Mouse (Mus musculus): ENCODE data around the gene Kctd13.

Kctd13 gene

DNA sequence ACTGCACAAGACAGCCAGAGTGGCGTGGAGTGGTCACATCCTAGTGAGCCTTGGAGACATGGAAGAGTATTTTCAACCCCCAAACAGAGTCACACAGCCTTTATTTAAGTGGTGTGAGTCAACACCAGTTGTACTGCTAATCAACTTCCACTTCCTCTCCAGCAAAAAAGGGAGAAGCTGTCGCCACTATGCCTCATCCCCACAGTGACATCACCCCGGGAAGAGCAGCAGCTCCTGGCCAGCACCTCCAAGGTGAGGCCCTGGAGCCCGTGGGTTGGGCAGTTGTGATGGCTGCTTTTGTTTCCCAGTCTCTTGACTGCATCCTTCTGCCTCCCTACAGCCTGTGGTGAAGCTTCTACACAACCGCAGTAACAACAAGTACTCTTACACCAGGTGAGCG, 12.5 kb downstream of the Kctd13 start:
- DNase-seq (ENCODE audit: extremely low read depth, insufficient read length, low spot score) = no peak

DNA sequence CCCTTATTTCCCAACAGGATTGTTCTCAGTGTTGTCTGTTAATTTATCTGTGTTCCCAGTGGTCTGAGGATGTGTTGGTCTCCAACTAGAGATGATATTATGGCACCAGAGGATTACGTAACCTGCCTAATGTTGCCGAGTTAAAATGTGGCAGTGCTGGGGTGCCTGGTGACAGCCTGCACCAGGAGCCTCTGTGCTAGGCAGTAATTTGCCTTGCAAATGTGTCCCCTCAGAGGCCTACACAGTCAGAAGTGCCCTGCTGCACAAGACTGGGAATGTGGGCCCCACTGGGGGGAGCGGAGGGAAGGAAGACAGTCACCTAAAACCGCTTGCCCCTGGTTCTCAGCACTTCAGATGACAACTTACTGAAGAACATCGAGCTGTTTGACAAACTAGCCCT, 13.1 kb downstream of the Kctd13 start:
- DNase-seq (ENCODE audit: extremely low read depth, insufficient read length, low spot score) = no peak

DNA sequence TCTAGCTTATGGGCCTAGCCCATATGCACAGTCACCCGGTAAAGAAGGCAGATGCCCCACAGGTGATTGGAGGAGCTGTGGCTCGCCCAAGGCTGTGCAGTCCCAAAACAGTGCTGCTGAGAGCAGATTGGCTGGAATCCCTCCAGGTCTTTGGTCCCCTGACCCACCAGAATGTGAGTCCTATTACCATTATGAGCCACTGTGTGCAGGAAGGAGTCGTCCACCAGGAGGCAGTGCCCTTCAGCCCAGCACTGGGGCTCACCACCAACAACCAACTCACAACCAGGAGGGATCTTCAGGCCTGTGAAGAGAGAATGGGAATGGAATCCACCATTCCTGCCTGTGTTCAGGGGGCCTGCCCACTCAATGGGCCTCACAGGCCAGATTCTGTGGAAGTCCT, 17.9 kb downstream of the Kctd13 start:
- DNase-seq (ENCODE audit: extremely low read depth, insufficient read length, low spot score) = no peak

DNA sequence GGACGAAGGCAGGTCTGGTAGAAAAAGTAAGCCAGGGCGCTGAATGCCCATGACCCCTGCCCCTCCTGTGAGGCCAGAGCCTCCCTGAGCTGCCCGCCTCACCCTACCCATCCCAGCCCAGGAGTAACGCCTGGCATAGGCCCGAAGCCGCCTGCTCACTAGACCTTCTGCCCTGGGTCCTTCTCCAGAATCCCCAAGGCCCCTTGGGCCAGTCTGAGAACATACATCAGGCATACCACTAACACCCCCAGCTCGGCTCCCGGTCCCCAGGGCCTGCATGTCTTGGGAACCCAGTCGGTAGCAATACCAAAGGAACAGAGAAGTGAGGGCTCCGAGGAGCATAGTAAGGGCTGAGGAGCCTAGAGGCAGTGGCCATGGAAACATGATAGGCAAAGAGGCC, 19.9 kb downstream of the Kctd13 start:
- DNase-seq (ENCODE audit: extremely low read depth, insufficient read length, low spot score) = no peak

DNA sequence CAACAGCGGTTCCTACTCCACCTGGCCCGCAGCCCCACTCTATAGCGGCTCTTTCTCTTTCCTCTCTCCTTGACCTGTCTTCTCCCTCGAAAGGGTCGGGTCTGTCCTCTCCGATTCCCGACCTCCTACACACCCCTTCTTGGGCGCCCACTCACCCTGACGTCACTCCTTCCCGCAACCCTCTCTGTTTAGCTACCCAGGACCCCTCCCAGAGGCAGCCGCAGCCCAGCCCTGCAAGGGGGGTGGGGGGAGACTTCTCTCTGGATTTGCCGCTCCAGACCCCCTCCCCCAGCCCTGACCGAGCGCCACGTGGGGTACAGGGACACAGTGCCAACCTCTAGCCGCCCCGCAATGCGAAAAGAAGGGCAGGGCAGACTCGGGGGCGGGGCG, 20.7 kb downstream of the Kctd13 start, which contains the start of gene Asphd1:
Asphd1 (minus strand) TSS at position 180 of the 390 bp plus-strand sequence.
- DNase-seq (ENCODE audit: extremely low read depth, insufficient read length, low spot score) = no peak

DNA sequence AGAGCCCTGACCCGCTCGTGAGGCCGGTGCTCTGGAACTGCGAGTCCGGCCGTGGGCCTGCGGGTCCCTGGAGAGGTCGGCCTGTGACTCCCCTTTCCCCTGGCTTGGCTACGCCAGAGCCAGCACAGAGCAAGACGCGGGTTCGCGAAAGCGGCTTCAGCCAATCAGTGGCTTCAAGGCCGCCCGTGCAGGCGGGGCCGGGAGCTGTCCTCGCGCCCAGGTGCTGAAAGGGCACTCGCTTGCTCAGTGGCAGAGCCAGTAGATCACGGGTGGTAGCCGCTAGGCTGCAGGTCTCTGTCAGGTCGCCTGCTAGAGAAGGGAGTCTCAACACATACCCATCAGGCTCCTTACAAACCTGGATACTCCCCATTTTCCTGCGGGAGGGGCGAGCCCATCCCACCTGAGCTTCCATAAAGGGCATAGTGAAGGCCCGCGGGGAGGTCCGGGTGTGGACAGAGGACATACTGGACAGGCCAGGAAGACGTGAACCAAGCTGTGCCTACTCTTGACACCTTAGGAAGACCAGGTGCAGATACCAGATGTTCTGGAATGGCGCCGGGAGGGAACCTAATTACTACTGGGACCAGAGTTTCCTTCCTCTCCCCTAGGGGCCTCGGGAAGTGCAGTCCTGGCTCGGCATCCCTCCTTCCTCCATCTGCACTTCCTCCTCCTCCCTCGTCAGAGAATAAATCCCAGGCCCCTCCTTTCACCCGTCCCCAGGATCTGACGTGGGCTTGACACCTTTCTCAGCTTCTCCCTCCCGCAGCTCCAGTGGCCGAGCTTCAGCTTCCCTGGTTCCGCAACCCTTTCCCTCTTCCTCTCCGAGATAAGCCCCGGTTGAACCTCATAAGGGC, 21.3 kb downstream of the Kctd13 start, which contains the start of gene Sez6l2:
Sez6l2 (plus strand) TSS at position 771 of the 854 bp plus-strand sequence.
- DNase-seq (ENCODE audit: extremely low read depth, insufficient read length, low spot score) = peak; percentile 71

DNA sequence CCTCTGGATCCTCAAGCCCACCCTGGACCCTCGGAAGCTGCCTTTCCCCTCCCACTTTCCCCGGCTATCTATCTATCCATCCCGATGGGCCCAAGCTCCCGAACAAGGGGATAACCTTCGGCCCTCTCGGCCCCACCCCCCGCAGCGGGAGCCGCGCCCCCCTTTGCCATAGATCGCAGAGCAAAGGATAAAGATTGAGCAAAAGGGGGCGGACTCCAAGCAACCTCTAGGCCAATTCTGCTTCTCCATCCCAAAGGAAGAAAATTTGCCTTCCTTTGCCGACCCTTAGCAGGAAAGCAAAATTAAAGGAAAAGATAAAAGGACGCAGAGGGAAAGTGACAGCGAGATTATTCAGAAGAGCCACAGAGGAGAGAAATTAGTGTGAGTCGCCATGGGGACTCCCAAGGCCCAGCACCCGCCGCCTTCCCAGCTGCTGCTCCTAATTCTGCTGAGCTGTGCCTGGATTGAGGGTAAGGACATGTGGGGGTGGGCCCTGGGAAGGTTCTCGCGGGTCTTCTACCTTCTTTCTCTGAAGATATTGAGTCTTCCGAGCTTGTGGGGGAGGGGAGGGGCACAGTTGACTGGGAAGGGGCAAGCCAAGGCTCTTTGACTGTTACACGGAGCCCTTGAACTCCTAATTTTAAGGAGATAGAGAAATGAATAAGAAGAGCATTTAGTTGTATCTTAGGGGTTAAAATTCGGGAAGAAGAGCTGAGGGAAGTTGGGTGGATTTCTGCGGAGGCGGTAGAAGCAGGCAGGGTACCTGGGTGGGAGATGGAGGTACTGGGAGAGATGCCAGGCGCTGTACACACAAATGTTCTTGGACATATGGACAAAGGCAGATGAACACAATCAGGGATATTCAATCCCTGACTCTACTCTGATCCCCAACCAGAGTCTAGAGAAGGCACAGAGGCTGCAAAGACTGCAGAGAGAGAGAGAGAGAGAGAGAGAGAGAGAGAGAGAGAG, 22.3 kb downstream of the Kctd13 start:
- no peak for DNase-seq (ENCODE audit: extremely low read depth, insufficient read length, low spot score)

DNA sequence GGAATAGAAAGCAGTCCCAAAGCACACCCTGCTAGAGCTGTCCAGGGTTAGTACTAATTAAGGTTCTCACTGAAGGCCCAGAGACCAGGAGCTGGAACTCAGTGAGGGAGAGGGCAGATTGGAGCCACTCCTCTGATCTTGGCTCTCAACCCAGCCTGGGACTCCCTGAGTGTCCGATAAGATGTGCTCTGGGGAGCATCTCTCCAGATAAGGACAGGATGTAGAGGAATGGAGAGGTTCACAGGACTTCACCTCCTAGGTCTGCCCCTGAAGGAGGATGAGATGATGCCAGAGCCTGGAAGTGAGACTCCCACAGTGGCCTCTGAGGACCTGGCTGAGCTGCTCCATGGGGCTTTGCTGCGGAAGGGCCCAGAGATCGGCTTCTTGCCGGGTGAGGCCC, 23.1 kb downstream of the Kctd13 start:
- no peak for DNase-seq (ENCODE audit: extremely low read depth, insufficient read length, low spot score)

DNA sequence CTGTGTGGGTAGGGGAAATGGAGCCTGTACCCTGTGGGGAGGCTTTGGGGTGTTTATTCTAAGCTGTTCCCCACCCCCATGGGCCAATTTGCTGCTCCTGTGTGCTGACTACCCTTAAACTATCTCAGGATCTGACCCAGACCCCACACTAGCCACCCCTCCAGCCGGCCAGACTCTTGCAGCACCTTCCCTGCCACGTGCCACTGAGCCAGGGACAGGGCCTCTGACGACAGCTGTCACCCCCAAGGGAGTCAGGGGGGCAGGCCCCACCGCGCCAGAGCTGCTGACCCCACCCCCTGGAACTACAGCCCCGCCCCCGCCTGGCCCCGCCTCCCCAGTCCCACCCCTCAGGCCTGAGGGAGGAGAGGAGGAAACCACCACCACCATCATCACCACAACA, 24.0 kb downstream of the Kctd13 start:
- DNase-seq (ENCODE audit: extremely low read depth, insufficient read length, low spot score) = no peak

DNA sequence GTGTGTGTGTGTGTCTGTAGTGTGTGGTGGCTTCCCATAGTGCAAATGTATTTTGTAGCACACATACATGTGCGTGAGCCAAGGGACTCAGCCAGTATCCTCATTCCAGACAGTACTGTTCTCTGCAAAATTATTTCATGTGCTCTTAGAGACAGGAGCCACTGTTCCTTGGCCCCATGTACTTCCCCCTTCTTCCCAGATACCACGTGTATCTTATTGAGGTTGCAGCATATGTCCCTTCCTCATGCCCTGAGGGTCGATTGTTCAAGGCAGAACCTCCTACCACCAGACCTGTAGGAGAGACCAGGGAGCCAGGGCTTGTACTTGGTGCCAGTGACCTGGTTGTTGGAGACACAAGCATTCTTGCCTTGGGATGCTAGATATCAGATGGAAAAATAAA, 26.4 kb downstream of the Kctd13 start:
- DNase-seq (ENCODE audit: extremely low read depth, insufficient read length, low spot score) = no peak

DNA sequence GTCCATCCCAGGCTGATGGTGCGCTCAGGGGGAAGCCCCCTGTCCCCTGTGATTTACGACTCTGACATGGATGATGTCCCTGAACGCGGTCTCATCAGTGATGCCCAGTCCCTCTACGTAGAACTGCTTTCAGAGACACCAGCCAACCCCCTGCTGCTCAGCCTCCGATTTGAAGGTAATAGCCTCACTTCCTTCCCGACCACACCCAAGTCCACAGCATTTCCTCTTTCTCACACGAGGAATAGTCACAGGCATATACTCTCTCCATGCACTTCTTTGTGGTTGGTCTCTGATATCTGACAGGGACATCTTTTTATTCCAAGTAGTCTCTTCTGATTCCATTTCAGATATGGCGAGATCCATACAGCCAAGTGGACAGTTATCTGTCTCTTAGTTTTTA, 31.1 kb downstream of the Kctd13 start:
- DNase-seq (ENCODE audit: extremely low read depth, insufficient read length, low spot score) = no peak

DNA sequence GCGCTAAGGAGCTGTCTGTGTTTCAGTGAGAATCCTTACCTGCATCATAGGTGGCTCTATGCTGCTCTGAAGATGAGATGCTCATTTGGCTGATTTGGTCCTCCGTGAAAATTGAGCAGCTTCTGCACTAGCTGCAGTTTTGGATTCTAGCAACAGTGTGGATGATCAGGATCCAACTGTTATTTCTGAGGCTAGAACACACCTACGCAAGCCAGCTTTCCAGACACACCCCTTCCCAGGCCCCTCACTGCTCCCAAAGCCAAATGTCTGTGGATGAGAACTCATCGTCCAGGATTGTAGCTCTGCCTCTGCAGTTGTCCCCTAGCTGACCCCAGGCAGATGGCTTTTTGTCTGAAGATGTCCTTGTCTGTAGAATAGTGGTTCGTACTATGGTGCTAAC, 32.4 kb downstream of the Kctd13 start:
- no peak for DNase-seq (ENCODE audit: extremely low read depth, insufficient read length, low spot score)

DNA sequence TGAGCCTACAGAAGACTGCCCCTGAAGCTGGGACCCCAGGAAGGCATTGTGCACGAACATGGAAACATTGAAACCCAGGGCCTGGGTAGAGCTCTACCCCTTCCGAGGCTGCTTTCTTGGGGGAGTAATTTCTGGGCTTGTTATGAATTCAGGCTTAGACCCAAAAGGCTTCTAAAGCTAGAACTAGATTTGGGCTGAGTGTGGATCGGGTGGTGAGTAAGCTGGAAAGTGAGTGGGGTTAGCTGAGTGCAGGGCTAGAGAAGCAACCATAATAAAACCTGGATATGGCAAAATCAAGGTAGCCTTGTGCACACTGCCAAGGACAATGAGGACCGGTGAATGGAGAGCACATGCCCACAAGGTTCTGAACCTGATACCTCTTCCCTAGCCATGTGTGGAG, 33.3 kb downstream of the Kctd13 start:
- no peak for DNase-seq (ENCODE audit: extremely low read depth, insufficient read length, low spot score)

DNA sequence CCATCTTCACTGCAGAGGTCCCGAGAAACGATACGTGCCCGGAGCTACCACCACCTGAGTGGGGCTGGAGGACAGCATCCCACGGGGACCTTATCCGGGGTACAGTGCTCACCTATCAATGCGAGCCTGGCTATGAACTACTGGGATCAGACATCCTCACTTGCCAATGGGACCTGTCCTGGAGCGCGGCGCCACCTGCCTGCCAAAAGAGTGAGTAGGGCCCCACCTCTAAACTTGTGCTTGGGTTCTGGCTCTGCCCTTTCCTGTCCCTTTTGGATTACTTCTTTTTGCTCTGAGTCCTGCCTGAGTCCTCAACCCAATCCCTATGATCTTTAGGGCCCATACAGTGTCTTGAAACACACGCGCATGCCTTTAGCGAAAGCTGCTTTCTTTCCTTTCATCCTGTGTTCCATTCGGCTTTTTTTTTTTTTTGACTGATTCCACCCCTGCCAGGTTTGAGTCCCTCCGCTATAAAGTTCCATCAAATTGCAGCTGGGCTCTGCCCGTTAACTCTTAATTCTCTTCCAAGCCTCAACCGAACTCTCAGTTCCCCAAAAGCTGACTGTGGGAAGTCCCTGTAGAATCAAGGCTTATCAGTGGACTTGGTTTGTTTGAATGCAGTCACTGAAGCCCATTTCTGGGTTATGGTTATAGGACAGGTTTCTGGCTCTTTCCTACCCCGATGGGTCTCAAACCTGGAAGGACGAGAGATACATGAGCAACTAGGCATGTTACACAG, 35.0 kb downstream of the Kctd13 start:
- peak; percentile 20 for DNase-seq (ENCODE audit: extremely low read depth, insufficient read length, low spot score)

DNA sequence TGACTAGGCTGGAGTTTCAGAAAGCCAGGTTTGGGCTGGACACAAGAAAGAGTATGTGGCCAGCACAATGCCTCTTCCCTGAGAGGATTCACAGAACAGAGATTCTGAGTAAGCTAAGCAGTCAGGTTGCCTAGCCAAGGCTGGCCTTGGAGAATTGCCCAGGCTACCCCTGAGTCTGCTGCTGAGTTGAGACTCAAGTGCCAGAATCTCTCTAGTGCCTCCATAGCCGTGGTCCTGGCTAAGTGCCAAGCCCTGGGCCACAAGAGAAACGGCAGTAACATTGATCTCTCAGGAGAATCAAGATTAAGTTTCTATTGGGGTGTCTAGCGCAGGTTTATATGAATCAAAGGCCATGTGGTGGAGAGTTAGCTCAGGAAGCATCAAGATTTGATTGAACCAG, 36.9 kb downstream of the Kctd13 start:
- no peak for DNase-seq (ENCODE audit: extremely low read depth, insufficient read length, low spot score)

DNA sequence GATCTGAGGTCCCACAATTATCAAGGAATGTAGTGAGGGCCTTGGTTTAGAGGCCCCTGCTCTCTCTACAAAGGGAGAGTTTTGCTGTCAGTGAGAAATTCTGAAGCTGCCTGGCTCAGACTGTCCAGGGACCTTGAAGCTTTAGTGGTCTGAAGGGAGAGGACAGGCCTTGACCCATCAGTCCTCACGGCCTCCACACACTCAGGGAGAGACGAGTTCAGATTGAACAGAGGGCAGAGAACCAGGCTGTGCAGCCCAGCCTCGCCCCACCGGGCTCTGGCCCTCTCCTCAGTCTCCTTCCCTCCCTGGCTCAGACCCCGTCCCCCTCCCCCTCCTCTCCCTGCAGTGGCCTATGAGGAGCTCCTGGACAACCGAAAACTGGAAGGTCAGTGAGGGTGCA, 38.7 kb downstream of the Kctd13 start:
- DNase-seq (ENCODE audit: extremely low read depth, insufficient read length, low spot score) = no peak

DNA sequence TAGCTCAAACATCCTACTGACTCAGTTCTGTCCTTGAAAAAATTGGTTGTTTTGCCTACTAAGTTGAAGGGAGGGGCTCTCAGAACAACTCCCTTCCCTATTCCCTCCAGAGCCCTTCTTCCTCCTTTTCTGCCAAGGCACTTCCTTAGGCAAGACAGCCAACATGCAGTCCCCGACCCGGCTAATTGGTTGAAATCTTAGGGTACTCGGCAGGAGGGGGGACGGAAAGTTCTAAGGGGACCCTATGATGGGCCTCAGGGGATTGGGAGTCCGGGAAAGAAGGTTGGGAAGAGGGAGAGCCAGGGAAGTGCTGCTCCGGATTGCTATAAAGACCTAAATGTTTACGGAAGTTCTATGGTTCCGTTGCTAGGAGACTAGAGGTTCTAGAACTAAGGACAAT, 46.8 kb downstream of the Kctd13 start:
- DNase-seq (ENCODE audit: extremely low read depth, insufficient read length, low spot score) = no peak

DNA sequence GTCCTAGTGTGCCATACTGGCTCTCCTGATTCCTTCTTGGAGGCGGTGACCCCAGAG, 47.0 kb downstream of the Kctd13 start, which contains the start of gene Cdipt:
Cdipt (plus strand) TSS at position 22 of the 57 bp plus-strand sequence.
- DNase-seq (ENCODE audit: extremely low read depth, insufficient read length, low spot score) = no peak

DNA sequence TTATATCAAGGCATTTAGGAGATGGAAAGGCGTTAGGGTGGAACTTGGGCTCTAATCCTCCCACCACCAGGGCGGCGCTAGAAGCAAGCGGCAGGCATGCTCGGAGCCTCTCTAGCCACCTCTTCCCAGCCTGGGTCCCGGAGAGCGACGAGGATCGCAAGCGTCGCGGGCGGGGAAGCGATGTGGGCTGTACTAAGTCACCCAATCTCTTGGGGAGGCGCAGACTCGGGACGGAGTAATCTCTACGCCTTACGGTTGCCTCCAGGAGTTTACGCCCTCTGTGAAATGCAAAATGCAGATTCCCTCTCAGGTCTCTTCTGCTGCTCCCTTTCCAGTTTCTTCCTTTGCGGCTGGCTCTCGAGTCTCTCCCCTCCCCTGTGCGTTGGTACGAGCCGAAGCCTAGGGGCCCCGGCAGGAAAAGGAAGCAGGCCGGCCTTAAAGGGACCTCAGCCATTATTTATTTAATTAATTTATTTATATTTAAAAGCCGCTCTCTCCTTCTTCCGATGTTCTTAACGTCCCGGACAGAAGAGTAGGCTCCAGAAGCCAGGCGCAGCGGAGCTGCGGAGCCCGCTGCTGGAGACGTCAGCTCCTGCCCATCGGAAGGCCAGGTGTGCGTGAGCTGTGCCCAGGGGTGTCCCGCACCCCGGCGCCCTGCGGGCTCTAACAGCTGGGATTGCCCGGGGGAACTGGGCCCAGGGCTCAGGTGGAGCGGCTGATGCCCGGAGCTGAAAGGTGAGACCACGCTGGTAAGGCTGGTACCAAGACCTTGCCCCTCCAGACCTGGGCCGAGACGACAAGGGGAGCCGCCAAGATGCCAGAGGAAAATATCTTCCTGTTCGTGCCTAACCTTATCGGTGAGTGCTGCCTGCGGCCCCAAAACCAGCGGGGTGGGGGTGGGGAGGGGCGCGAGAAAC, 47.5 kb downstream of the Kctd13 start, which contains the start of gene Cdiptos:
Cdiptos (minus strand) TSS at position 149 of the 917 bp plus-strand sequence.
- DNase-seq (ENCODE audit: extremely low read depth, insufficient read length, low spot score) = peak; percentile 87

DNA sequence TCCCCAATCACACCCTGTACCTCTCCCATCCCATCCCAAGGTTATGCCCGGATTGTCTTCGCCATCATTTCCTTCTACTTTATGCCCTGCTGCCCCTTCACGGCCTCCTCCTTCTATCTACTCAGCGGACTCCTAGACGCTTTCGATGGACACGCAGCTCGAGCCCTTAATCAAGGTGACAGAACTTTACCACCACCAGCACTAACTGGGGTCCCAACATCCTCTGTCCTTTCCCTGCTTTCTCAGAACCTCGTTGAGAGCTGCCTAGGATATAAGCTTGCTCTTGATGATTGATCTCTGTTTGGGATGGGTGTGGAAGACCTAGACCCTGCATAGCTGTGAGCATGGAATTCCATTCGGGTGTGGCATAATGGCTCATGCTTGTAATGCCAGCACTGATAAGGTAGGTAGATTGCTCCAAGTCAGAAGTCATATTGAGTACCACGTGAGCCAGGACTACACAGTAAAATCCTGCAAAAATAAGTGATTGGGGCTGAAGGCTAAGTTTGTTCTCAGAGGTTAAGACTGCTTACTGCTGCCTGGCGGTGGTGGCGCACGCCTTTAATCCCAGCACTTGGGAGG, 48.3 kb downstream of the Kctd13 start:
- no peak for DNase-seq (ENCODE audit: extremely low read depth, insufficient read length, low spot score)

All from 3134 (cell line).